Mouse (Mus musculus) monocyte, adult 5-6 weeks (primary cell): ENCODE measurements around the gene Tnf. TPM values are rescaled to one million over a fixed set of nuclear protein-coding genes. Genes with fewer than 3 reads are reported as not detected.
A peak's percentile ranks its signal among the peaks of the same experiment; 100 is the strongest.
"Not testable (repeated sequence)": the region's sequence is repeated elsewhere in the genome, so short reads cannot be mapped to it uniquely, and the experiment has no call there.

Experiments
- ATAC-seq: fragments of 153-309, 156-312 bp; replicated peaks from 2 replicates; pipeline ENCODE4 v1.8.0; 2017; ENCODE audit warnings: mild to moderate bottlenecking; ENCODE audit not compliant: low TSS enrichment, insufficient number of reproducible peaks, severe bottlenecking, poor library complexity, low FRiP score
- total RNA-seq: library from RNA; stranded (forward); fragments of 200-1000, 200-491, 200-594 nt; gene quantifications from 3 replicates; pipeline ENCODE4 v1.2.3, GENCODE M21; 2017

Tnf gene
- total RNA-seq, 1 experiment from 2014 or later: 38.1 TPM

DNA sequence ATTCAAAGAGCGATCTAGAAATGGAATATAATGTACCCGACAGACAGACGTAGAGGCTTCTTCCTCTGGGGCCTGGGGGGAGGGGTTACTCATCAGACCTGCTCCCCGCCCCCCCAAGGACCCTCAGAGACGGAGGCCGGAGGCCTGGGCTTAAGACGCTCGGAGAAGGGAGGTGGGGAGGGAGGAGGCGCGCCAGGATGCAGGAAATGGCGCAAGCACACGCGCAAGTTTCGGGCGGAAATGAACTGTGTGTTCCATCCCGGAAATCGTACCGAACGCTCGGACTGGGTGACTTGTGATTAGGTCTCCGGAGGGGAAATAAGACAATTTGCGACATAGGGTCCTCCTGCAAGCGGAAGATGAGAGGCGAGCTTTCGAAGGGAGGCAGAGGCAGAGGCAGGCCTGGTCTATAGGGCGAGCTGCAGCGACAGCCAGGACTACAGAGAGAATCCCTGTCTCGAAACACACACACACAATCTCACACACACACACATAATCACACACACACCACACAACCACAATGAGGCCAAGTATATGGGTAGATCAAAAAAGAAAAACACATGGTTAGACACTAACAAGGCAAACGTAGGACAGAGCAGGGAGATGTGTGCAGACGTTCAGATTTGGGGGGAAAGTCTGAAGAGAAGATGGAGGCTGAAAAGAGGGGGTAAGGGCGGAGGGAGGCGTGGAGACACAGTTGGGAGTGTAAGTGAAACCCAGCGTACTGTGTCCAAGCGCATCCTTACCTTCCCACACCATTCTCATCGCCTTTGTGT, 34.0 kb upstream of the Tnf start, which contains the start of gene Nfkbil1:
Nfkbil1 (minus strand) TSS at position 179 of the 776 bp plus-strand sequence.
- peak; percentile 66 for ATAC-seq

- ATAC-seq: no peak
Observed at GRCm38 (mm10) chr17:35234903-35235302, 33.1 kb upstream of the Tnf start.

DNA sequence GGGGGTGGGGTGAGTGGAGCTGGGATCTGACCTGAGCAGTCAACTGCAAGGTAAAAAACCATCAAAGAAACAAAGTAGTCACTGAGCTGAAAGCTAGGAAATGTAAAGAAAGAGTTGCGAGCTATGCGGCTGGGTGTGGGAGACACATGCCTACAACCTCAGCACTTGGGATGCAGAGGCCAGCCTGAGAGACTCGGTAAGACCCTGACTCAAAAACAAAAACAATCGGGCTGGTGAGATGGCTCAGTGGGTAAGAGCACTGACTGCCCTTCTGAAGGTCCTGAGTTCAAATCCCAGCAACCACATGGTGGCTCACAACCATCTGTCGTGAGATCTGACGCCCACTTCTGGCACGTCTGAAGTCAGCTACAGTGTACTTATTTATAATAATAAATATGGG, 32.3 kb upstream of the Tnf start:
- not testable (repeated sequence) for ATAC-seq

DNA sequence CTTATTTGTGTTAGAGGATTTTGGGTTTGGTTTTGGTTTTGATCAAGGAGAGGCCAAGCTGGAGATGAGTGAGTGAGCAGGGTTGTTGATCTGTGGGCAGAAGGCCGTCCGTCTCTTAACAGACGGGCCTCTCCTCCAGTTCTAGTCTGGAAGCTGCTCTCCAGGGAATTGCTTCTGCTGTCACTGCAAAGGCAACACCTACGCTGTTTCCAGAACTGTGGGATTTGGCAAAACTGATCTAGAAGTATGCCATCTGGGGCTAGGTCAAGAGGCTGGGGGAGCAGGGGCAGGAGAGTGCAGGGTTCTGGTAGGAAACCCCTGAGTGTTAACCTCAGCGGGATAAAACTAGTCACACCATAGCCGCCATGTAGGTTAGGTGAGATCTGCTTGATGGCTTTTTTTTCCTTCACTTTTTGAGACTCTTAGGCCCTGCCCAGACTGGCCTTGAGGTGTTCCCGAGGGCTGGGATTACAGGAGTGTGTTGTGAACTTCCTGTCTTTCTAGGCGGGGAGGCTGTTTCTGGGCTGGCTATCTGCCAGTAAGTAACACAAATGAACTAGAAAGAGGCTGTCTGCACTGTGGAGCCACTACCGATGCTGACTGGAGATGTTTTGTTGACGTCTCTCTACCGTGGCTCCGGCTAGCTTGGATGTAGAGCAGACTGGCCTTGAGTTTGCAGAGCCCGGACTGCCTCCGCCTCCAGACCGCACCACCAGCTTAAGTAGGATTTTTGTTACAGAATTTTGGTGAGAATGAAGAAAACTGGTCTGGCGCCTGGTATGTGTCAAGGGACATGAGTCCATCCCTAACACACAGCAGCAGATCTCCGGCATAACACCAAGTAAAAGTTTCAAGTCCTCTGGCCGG, 31.5 kb upstream of the Tnf start, which contains the start of gene Atp6v1g2:
Atp6v1g2 (plus strand) TSS at position 547 of the 867 bp plus-strand sequence.
- no peak for ATAC-seq

- no peak for ATAC-seq
Observed at GRCm38 (mm10) chr17:35232659-35233058, 30.9 kb upstream of the Tnf start.

DNA sequence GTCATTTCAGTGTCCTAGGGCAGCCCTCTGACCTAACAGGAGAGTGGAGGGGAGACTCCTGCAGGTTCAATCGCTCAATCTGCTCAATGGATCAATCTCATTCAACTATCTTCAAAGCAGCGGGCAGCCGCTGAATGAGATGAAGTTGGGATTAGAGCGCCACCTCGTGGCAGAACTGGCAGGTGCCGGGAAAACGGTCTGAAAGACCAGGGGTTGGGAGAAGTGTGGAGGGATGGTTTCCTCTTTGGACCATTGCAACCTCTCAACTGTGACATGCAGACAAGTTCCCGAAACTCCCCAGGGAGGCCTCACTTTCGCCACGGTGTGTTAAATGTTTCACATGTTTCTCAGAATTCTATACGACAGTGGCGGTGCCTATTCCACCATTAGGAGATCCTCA, 30.2 kb upstream of the Tnf start:
- ATAC-seq: peak; percentile 33; the same call in 1 of the 2 replicates

GRCm38 (mm10) chr17:35231022-35231421, 29.2 kb upstream of the Tnf start:
- peak; percentile 51 for ATAC-seq

DNA sequence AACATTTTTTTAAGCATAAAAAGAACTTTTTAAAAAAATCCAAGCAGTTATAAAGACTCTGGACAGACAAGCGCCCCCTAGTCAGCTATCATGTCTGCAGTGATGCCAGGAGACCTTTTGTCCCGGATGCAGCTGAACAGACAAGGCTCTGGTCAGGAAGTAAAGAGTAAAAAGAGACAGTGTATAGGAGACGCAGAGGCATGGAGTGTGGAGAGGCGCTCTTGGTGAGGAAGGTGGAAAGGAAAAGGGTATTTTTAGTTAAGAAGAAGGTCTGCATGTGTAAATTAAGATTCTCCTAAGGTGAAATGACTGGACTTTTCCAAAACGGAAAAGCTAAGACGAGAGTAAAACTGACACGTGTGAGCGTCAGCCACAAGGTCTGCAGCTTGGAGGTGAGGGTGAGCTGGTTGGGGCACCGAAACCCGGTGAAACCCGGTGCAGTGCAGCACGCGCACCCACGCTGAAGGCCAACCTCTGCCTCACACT, 24.8 kb upstream of the Tnf start:
- no peak for ATAC-seq

GRCm38 (mm10) chr17:35225456-35225855, 23.6 kb upstream of the Tnf start:
- ATAC-seq: no peak

GRCm38 (mm10) chr17:35224641-35225040, 22.8 kb upstream of the Tnf start:
- ATAC-seq: no peak

GRCm38 (mm10) chr17:35222299-35222698, 20.5 kb upstream of the Tnf start:
- peak; percentile 40; the same call in 1 of the 2 replicates for ATAC-seq

DNA sequence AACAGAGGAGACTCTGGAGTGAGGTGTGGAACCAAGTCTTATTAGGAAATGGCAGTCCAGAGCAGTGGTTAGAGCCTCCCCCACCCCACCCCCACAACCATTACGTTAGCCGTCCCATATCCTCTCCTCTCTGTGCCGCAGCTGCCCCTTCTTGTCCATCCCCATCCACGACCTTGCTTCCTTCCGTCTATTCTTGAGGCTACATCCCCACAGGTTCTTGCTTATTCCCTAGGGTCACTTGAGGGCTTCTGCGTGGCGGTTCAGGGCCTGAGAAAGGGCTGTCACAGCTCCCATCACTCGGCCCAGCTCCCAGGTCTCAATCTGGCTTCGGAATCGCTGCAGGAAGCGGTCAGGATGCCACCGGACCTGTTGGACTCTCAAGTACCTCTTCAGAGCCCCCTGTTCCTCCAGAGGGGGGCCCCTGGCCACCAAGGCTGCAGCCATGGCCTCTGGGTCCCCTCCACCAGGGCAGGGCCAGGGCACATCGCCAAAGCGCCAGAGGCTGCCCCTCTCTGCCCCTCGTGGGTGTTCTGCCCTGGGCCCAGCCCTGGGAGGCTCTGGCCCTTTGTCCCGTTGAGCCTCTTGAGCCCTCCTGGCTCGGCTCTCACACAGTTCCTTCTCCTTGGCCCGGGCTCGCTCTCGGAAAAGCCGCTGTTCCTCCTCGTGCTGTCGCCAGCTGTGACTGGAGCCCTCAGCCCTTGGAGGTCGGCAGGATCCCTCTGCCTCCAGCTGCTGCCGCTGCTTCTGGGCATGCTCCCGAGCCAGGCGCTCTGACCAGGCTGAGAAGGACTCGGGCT, 18.5 kb upstream of the Tnf start, which contains the start of gene Gm16181:
Gm16181 (plus strand) TSS at position 679 of the 797 bp plus-strand sequence.
- no peak for ATAC-seq

DNA sequence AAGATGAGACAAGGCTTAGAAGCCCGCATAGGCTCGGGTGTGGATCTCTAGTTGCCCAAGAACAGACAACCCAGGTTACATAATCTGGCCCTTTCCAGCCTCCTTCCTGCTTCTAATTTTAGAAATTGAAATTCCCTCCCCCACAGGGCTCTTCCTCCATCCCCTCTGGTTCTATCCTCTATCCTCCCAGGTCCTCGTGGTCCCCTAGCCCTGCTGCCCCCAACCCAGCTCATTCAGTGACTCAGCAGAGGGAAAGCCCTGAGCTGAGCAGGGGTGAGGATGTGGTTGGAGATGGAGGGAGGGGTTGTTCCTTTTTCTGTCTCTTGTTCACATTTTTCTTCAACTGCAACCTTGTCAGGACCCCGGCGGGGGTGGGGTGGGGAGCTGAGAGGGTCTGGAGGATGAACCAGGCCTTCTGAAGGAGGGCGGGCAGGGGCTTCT, 17.8 kb upstream of the Tnf start:
- peak; percentile 72 for ATAC-seq

GRCm38 (mm10) chr17:35218516-35219193, 16.8 kb upstream of the Tnf start:
- peak; percentile 50 for ATAC-seq

- no peak for ATAC-seq
Observed at GRCm38 (mm10) chr17:35213071-35213470, 11.3 kb upstream of the Tnf start.

DNA sequence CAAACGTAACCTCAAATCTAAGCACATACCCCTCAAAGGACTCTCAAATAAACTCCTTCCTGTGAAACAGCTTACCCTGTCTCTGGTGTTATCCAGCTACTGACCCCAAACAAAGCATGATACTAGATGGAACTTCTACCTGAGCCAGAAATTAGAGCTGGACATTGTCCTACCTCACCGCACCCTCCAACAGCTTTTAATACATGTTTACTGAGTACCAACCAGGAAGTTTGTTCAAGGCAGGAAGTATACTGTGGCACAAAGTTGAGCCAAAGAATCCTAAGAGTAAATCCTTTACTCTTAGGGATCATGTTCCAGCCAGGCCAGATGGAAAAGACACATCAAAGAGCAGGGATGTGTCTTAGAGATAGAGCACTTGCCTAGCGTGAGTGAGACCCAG, 8.8 kb upstream of the Tnf start:
- no peak for ATAC-seq

GRCm38 (mm10) chr17:35209785-35210535, 8.2 kb upstream of the Tnf start:
- peak; percentile 95 for ATAC-seq
